Mouse (Mus musculus): Measurements from ENCODE around the gene Gm960. TPM values are rescaled to one million over a fixed set of nuclear protein-coding genes. Genes with fewer than 3 reads are reported as not detected.

Gm960 gene
- 4.7 and 7.7 TPM in 2 replicates for polyA plus RNA-seq (2016; fragmentation: Nextera tagmentation; extraction: Ambion mirVana)

GRCm38 (mm10) chr19:4698205-4698677 is at the start of gene Gm960:
Gm960 (minus strand) TSS chr19:4698668.
- no peak within 1 kb of the TSS for H3K27ac ChIP-seq

GRCm38 (mm10) chr19:4747631-4748312 is 49.3 kb upstream of the Gm960 start:
- Histone ChIP-seq H3K27me3 (no peaks in the 10 kb centered on the region), H3K36me3 (peaks cover 10% of the 10 kb centered on the region; the same call in 1 of the 2 replicates), H3K9me3 (no peaks in the 10 kb centered on the region), H3K4me3 (no peak overlapping the region), H3K4me2 (replicated peaks) (no peak overlapping the region), H3K27ac (no peak overlapping the region), H3K9ac (no peak overlapping the region), H3K4me1 (0 out of 2 replicates have a peak, but pooled peaks cover 3% of the 10 kb centered on the region)
- WGBS = 91% methylated on average over 9 of the region's 9 CpGs
- no peak for ATAC-seq (ENCODE audit: insufficient number of reproducible peaks, insufficient read depth, low FRiP score, low TSS enrichment)

More at GRCm38 (mm10) chr19:4698205-4698677, at the start of gene Gm960:
- under 1% methylated on average over 40 of the region's 40 CpGs for WGBS
- Histone ChIP-seq H3K4me3 (peak within 1 kb of the TSS; percentile 51), H3K36me3 (no peaks in the 10 kb centered on the region), H3K4me2 (replicated peaks) (peak within 1 kb of the TSS; percentile 91), H3K9ac (peak within 1 kb of the TSS; percentile 57), H3K27me3 (peaks cover 50% of the 10 kb centered on the region), H3K9me3 (no peaks in the 10 kb centered on the region), H3K4me1 (0 out of 2 replicates have a peak, but pooled peaks cover 4% of the 10 kb centered on the region)
- ATAC-seq (ENCODE audit: insufficient number of reproducible peaks, insufficient read depth, low FRiP score, low TSS enrichment) = no peak

GRCm38 (mm10) chr19:4746611-4747010 is 48.1 kb upstream of the Gm960 start:
- H3K27ac ChIP-seq = no peak overlapping the region
- no peak for ATAC-seq (ENCODE audit: insufficient number of reproducible peaks, insufficient read depth, low FRiP score, low TSS enrichment)
- no peaks in the 10 kb centered on the region for H3K27me3 ChIP-seq
- 80% methylated on average over 14 of the region's 14 CpGs for WGBS
- no peak overlapping the region for H3K4me2 ChIP-seq (replicated peaks)
- no peak overlapping the region for H3K9ac ChIP-seq
- 0 out of 2 replicates have a peak, but pooled peaks cover 3% of the 10 kb centered on the region for H3K4me1 ChIP-seq
- H3K36me3 ChIP-seq = peaks cover 10% of the 10 kb centered on the region; the same call in 1 of the 2 replicates
- no peaks in the 10 kb centered on the region for H3K9me3 ChIP-seq
- H3K4me3 ChIP-seq = no peak overlapping the region

GRCm38 (mm10) chr19:4745681-4746080 is 47.2 kb upstream of the Gm960 start:
- Histone ChIP-seq H3K4me1 (0 out of 2 replicates have a peak, but pooled peaks cover 3% of the 10 kb centered on the region), H3K27ac (no peak overlapping the region), H3K9me3 (no peaks in the 10 kb centered on the region), H3K27me3 (no peaks in the 10 kb centered on the region), H3K36me3 (peaks cover 7% of the 10 kb centered on the region; the same call in 1 of the 2 replicates), H3K4me3 (no peak overlapping the region), H3K4me2 (replicated peaks) (no peak overlapping the region), H3K9ac (no peak overlapping the region)
- ATAC-seq (ENCODE audit: insufficient number of reproducible peaks, insufficient read depth, low FRiP score, low TSS enrichment) = no peak
- WGBS = 94% methylated on average over 10 of the region's 10 CpGs

- ATAC-seq (ENCODE audit: insufficient number of reproducible peaks, insufficient read depth, low FRiP score, low TSS enrichment) = no peak
- H3K4me2 ChIP-seq (replicated peaks) = no peak overlapping the region
- H3K27ac ChIP-seq = no peak overlapping the region
- H3K4me3 ChIP-seq = no peak overlapping the region
- WGBS = 77% methylated on average over 9 of the region's 9 CpGs
- no peaks in the 10 kb centered on the region for H3K27me3 ChIP-seq
- H3K9ac ChIP-seq = no peak overlapping the region
- peaks cover 7% of the 10 kb centered on the region; the same call in 1 of the 2 replicates for H3K36me3 ChIP-seq
- 0 out of 2 replicates have a peak, but pooled peaks cover 3% of the 10 kb centered on the region for H3K4me1 ChIP-seq
- no peaks in the 10 kb centered on the region for H3K9me3 ChIP-seq
These were observed 46.6 kb upstream of the Gm960 start for GRCm38 (mm10) chr19:4745057-4745456.

- H3K27me3 ChIP-seq = no peaks in the 10 kb centered on the region
- no peaks in the 10 kb centered on the region for H3K9me3 ChIP-seq
- ATAC-seq (ENCODE audit: insufficient number of reproducible peaks, insufficient read depth, low FRiP score, low TSS enrichment) = no peak
- WGBS = 78% methylated on average over 14 of the region's 14 CpGs
- no peak overlapping the region for H3K27ac ChIP-seq
- peaks cover 7% of the 10 kb centered on the region; the same call in 1 of the 2 replicates for H3K36me3 ChIP-seq
- no peak overlapping the region for H3K9ac ChIP-seq
- H3K4me2 ChIP-seq (replicated peaks) = no peak overlapping the region
- 0 out of 2 replicates have a peak, but pooled peaks cover 3% of the 10 kb centered on the region for H3K4me1 ChIP-seq
- no peak overlapping the region for H3K4me3 ChIP-seq
These were observed 45.6 kb upstream of the Gm960 start for GRCm38 (mm10) chr19:4744026-4744425.

- no peak for ATAC-seq (ENCODE audit: insufficient number of reproducible peaks, insufficient read depth, low FRiP score, low TSS enrichment)
- no peak overlapping the region for H3K27ac ChIP-seq
- no peak overlapping the region for H3K9ac ChIP-seq
- 0 out of 2 replicates have a peak, but pooled peaks cover 3% of the 10 kb centered on the region for H3K4me1 ChIP-seq
- WGBS = 36% methylated on average over 5 of the region's 5 CpGs
- no peaks in the 10 kb centered on the region for H3K9me3 ChIP-seq
- H3K4me2 ChIP-seq (replicated peaks) = no peak overlapping the region
- peaks cover 7% of the 10 kb centered on the region; the same call in 1 of the 2 replicates for H3K36me3 ChIP-seq
- H3K4me3 ChIP-seq = no peak overlapping the region
- H3K27me3 ChIP-seq = no peaks in the 10 kb centered on the region
These were observed 45.1 kb upstream of the Gm960 start for GRCm38 (mm10) chr19:4743524-4743923.

GRCm38 (mm10) chr19:4742229-4742628 is 43.8 kb upstream of the Gm960 start:
- no peak overlapping the region for H3K4me3 ChIP-seq
- 0 out of 2 replicates have a peak, but pooled peaks cover 3% of the 10 kb centered on the region for H3K4me1 ChIP-seq
- 93% methylated on average over 6 of the region's 6 CpGs for WGBS
- no peak for ATAC-seq (ENCODE audit: insufficient number of reproducible peaks, insufficient read depth, low FRiP score, low TSS enrichment)
- no peaks in the 10 kb centered on the region for H3K27me3 ChIP-seq
- peaks cover 13% of the 10 kb centered on the region for H3K36me3 ChIP-seq
- no peak overlapping the region for H3K4me2 ChIP-seq (replicated peaks)
- no peak overlapping the region for H3K27ac ChIP-seq
- no peak overlapping the region for H3K9ac ChIP-seq
- H3K9me3 ChIP-seq = no peaks in the 10 kb centered on the region

GRCm38 (mm10) chr19:4741482-4741881 is 43.0 kb upstream of the Gm960 start:
- H3K27me3 ChIP-seq = no peaks in the 10 kb centered on the region
- 81% methylated on average over 10 of the region's 10 CpGs for WGBS
- H3K27ac ChIP-seq = no peak overlapping the region
- H3K4me3 ChIP-seq = no peak overlapping the region
- H3K4me2 ChIP-seq (replicated peaks) = no peak overlapping the region
- no peak overlapping the region for H3K9ac ChIP-seq
- H3K36me3 ChIP-seq = peaks cover 13% of the 10 kb centered on the region
- no peak for ATAC-seq (ENCODE audit: insufficient number of reproducible peaks, insufficient read depth, low FRiP score, low TSS enrichment)
- H3K9me3 ChIP-seq = no peaks in the 10 kb centered on the region
- H3K4me1 ChIP-seq = 0 out of 2 replicates have a peak, but pooled peaks cover 3% of the 10 kb centered on the region

- Histone ChIP-seq H3K27me3 (no peaks in the 10 kb centered on the region), H3K9me3 (no peaks in the 10 kb centered on the region), H3K27ac (no peak overlapping the region), H3K4me2 (replicated peaks) (no peak overlapping the region), H3K4me3 (no peak overlapping the region), H3K9ac (no peak overlapping the region), H3K4me1 (no peaks in the 10 kb centered on the region), H3K36me3 (peaks cover 9% of the 10 kb centered on the region)
- 92% methylated on average over 5 of the region's 5 CpGs for WGBS
- ATAC-seq (ENCODE audit: insufficient number of reproducible peaks, insufficient read depth, low FRiP score, low TSS enrichment) = no peak
These were observed 41.3 kb upstream of the Gm960 start for GRCm38 (mm10) chr19:4739762-4740161.

- no peak overlapping the region for H3K27ac ChIP-seq
- peaks cover 9% of the 10 kb centered on the region for H3K36me3 ChIP-seq
- WGBS = 92% methylated on average over 11 of the region's 11 CpGs
- H3K4me3 ChIP-seq = no peak overlapping the region
- no peaks in the 10 kb centered on the region for H3K27me3 ChIP-seq
- H3K9me3 ChIP-seq = no peaks in the 10 kb centered on the region
- H3K4me2 ChIP-seq (replicated peaks) = no peak overlapping the region
- no peak for ATAC-seq (ENCODE audit: insufficient number of reproducible peaks, insufficient read depth, low FRiP score, low TSS enrichment)
- no peaks in the 10 kb centered on the region for H3K4me1 ChIP-seq
- no peak overlapping the region for H3K9ac ChIP-seq
These were observed 40.6 kb upstream of the Gm960 start for GRCm38 (mm10) chr19:4739053-4739452.

- 87% methylated on average over 13 of the region's 13 CpGs for WGBS
- no peak for ATAC-seq (ENCODE audit: insufficient number of reproducible peaks, insufficient read depth, low FRiP score, low TSS enrichment)
- peaks cover 6% of the 10 kb centered on the region for H3K36me3 ChIP-seq
These were observed 39.4 kb upstream of the Gm960 start for GRCm38 (mm10) chr19:4737866-4738265.

More at GRCm38 (mm10) chr19:4737866-4738265, 39.4 kb upstream of the Gm960 start:
- no peaks in the 10 kb centered on the region for H3K4me1 ChIP-seq
- H3K9ac ChIP-seq = no peak overlapping the region
- H3K9me3 ChIP-seq = no peaks in the 10 kb centered on the region
- H3K27ac ChIP-seq = no peak overlapping the region
- H3K4me3 ChIP-seq = no peak overlapping the region
- H3K4me2 ChIP-seq (replicated peaks) = no peak overlapping the region
- H3K27me3 ChIP-seq = no peaks in the 10 kb centered on the region
